Mouse (Mus musculus) B cell, adult 2 months (primary cell): ENCODE measurements at regions not wholly inside any gene's neighbourhood (a gene's known extent, or its start where the extent isn't known, plus 50 kb on each side); places are given as distances from the start of the nearest gene placed in this dataset.

Experiments used
- DNase-seq, 2 experiments: peaks; one replicate each; pipeline ENCODE4 v3.0.0; 2022

- DNase-seq: no peak
Observed at GRCm38 (mm10) chr11:111155023-111155422, 89.1 kb downstream of the Kcnj2 start.

GRCm38 (mm10) chr11:111155747-111156146 lies 89.8 kb downstream of the Kcnj2 start:
- DNase-seq: no peak

GRCm38 (mm10) chr11:111159299-111159698 lies 93.3 kb downstream of the Kcnj2 start:
- no peak for DNase-seq

GRCm38 (mm10) chr11:111164907-111165306 lies 98.9 kb downstream of the Kcnj2 start:
- no peak for DNase-seq

GRCm38 (mm10) chr11:111170174-111170800 lies 104.3 kb downstream of the Kcnj2 start:
- DNase-seq: no peak

GRCm38 (mm10) chr11:111173525-111173924 lies 107.6 kb downstream of the Kcnj2 start:
- no peak for DNase-seq

GRCm38 (mm10) chr11:111175566-111175965 lies 109.6 kb downstream of the Kcnj2 start:
- no peak for DNase-seq

GRCm38 (mm10) chr11:111177516-111177915 lies 111.6 kb downstream of the Kcnj2 start:
- DNase-seq: no peak

- DNase-seq: no peak
Observed at GRCm38 (mm10) chr11:111197422-111197821, 131.5 kb downstream of the Kcnj2 start.

GRCm38 (mm10) chr11:111200512-111200911 lies 134.5 kb downstream of the Kcnj2 start:
- no peak for DNase-seq

- DNase-seq: no peak
Observed at GRCm38 (mm10) chr11:111202780-111203179, 136.8 kb downstream of the Kcnj2 start.

GRCm38 (mm10) chr11:111210565-111210964 lies 144.6 kb downstream of the Kcnj2 start:
- no peak for DNase-seq

- DNase-seq: no peak
Observed at GRCm38 (mm10) chr11:111212038-111212701, 146.2 kb downstream of the Kcnj2 start.

- no peak for DNase-seq
Observed at GRCm38 (mm10) chr11:111212702-111213328, 146.9 kb downstream of the Kcnj2 start.

GRCm38 (mm10) chr11:111215006-111215405 lies 149.0 kb downstream of the Kcnj2 start:
- no peak for DNase-seq

GRCm38 (mm10) chr11:111223834-111224233 lies 157.9 kb downstream of the Kcnj2 start:
- DNase-seq: no peak

- no peak for DNase-seq
Observed at GRCm38 (mm10) chr11:111227305-111227704, 161.3 kb downstream of the Kcnj2 start.

- no peak for DNase-seq
Observed at GRCm38 (mm10) chr11:111236741-111237140, 170.8 kb downstream of the Kcnj2 start.

GRCm38 (mm10) chr11:111239784-111240183 lies 173.8 kb downstream of the Kcnj2 start:
- DNase-seq: no peak

GRCm38 (mm10) chr11:111252226-111252625 lies 186.3 kb downstream of the Kcnj2 start:
- DNase-seq: no peak

- DNase-seq: no peak
Observed at GRCm38 (mm10) chr11:111256596-111256995, 190.6 kb downstream of the Kcnj2 start.

- DNase-seq: no peak
Observed at GRCm38 (mm10) chr11:111260691-111261383, 194.9 kb downstream of the Kcnj2 start.

- DNase-seq: no peak
Observed at GRCm38 (mm10) chr11:111273651-111274050, 207.7 kb downstream of the Kcnj2 start.

GRCm38 (mm10) chr11:111280769-111281168 lies 214.8 kb downstream of the Kcnj2 start:
- DNase-seq: no peak
